Mouse (Mus musculus): ENCODE measurements around the gene Slc7a7. TPM values are rescaled to one million over a fixed set of nuclear protein-coding genes. Genes with fewer than 3 reads are reported as not detected.

Slc7a7 gene
- polyA plus RNA-seq, 1 experiment, result 0.35 TPM

- Histone ChIP-seq H3ac (ENCODE audit: control insufficient read depth, insufficient read length, low read depth) (no peak overlapping the region), H3K36me3 (ENCODE audit: control insufficient read depth, insufficient read depth) (no peaks in the 10 kb centered on the region), H3K79me3 (ENCODE audit: low read depth) (no peaks in the 10 kb centered on the region), H3K27me3 (ENCODE audit: control insufficient read depth, insufficient read depth, insufficient read length) (no peaks in the 10 kb centered on the region), H3K4me3 (ENCODE audit: insufficient read depth, poor library complexity, severe bottlenecking) (no peak overlapping the region), H3K79me2 (ENCODE audit: control insufficient read depth, insufficient read depth) (no peaks in the 10 kb centered on the region)
- no peak for TF ChIP-seq USF1 (IDR thresholded peaks at IDR 0.05; ENCODE audit: low read depth)
- no peak for TF ChIP-seq CTCF (IDR thresholded peaks at IDR 0.05; ENCODE audit: control insufficient read depth, insufficient read depth, insufficient read length)
- no peak for TF ChIP-seq MAX (IDR thresholded peaks at IDR 0.05)
- TF ChIP-seq MYOG (IDR thresholded peaks at IDR 0.05; ENCODE audit: control insufficient read depth, extremely low read depth, insufficient read length), result no peak
- TF ChIP-seq MYOD1 (IDR thresholded peaks at IDR 0.05; ENCODE audit: control insufficient read depth, insufficient read length, low read depth), result no peak
- no peak for TF ChIP-seq CEBPB (IDR thresholded peaks at IDR 0.05; ENCODE audit: low read depth)
- no peak for TF ChIP-seq FOSL1 (IDR thresholded peaks at IDR 0.05; ENCODE audit: insufficient read depth, low read length, poor library complexity, severe bottlenecking)
Observed at GRCm38 (mm10) chr14:54340836-54341235, 76.7 kb downstream of the Slc7a7 start.

- TF ChIP-seq MYOD1 (IDR thresholded peaks at IDR 0.05; ENCODE audit: control insufficient read depth, insufficient read length, low read depth) (no peak), MAX (IDR thresholded peaks at IDR 0.05) (no peak), MYOG (IDR thresholded peaks at IDR 0.05; ENCODE audit: control insufficient read depth, extremely low read depth, insufficient read length) (no peak), FOSL1 (IDR thresholded peaks at IDR 0.05; ENCODE audit: insufficient read depth, low read length, poor library complexity, severe bottlenecking) (no peak), CTCF (IDR thresholded peaks at IDR 0.05; ENCODE audit: control insufficient read depth, insufficient read depth, insufficient read length) (no peak), CEBPB (IDR thresholded peaks at IDR 0.05; ENCODE audit: low read depth) (no peak), USF1 (IDR thresholded peaks at IDR 0.05; ENCODE audit: low read depth) (no peak)
Observed at GRCm38 (mm10) chr14:54333452-54334189, 84.0 kb downstream of the Slc7a7 start.

GRCm38 (mm10) chr14:54332176-54333074 lies 85.2 kb downstream of the Slc7a7 start:
- Histone ChIP-seq H3K79me3 (ENCODE audit: low read depth) (no peaks in the 10 kb centered on the region), H3K36me3 (ENCODE audit: control insufficient read depth, insufficient read depth) (no peaks in the 10 kb centered on the region), H3K27me3 (ENCODE audit: control insufficient read depth, insufficient read depth, insufficient read length) (peaks cover 3% of the 10 kb centered on the region), H3K79me2 (ENCODE audit: control insufficient read depth, insufficient read depth) (no peaks in the 10 kb centered on the region), H3ac (ENCODE audit: control insufficient read depth, insufficient read length, low read depth) (no peak overlapping the region), H3K4me3 (ENCODE audit: insufficient read depth, poor library complexity, severe bottlenecking) (no peak overlapping the region)
- TF ChIP-seq MYOG (IDR thresholded peaks at IDR 0.05; ENCODE audit: control insufficient read depth, extremely low read depth, insufficient read length), result no peak
- TF ChIP-seq CTCF (IDR thresholded peaks at IDR 0.05; ENCODE audit: control insufficient read depth, insufficient read depth, insufficient read length), result no peak
- no peak for TF ChIP-seq USF1 (IDR thresholded peaks at IDR 0.05; ENCODE audit: low read depth)
- no peak for TF ChIP-seq MYOD1 (IDR thresholded peaks at IDR 0.05; ENCODE audit: control insufficient read depth, insufficient read length, low read depth)
- no peak for TF ChIP-seq MAX (IDR thresholded peaks at IDR 0.05)
- no peak for TF ChIP-seq FOSL1 (IDR thresholded peaks at IDR 0.05; ENCODE audit: insufficient read depth, low read length, poor library complexity, severe bottlenecking)
- TF ChIP-seq CEBPB (IDR thresholded peaks at IDR 0.05; ENCODE audit: low read depth), result no peak

More at GRCm38 (mm10) chr14:54333452-54334189, 84.0 kb downstream of the Slc7a7 start:
- H3K4me3 ChIP-seq (ENCODE audit: insufficient read depth, poor library complexity, severe bottlenecking), result no peak overlapping the region
- no peaks in the 10 kb centered on the region for H3K79me2 ChIP-seq (ENCODE audit: control insufficient read depth, insufficient read depth)
- no peaks in the 10 kb centered on the region for H3K79me3 ChIP-seq (ENCODE audit: low read depth)
- H3K27me3 ChIP-seq (ENCODE audit: control insufficient read depth, insufficient read depth, insufficient read length), result peaks cover 3% of the 10 kb centered on the region
- no peaks in the 10 kb centered on the region for H3K36me3 ChIP-seq (ENCODE audit: control insufficient read depth, insufficient read depth)
- H3ac ChIP-seq (ENCODE audit: control insufficient read depth, insufficient read length, low read depth), result no peak overlapping the region

- Histone ChIP-seq H3K79me2 (ENCODE audit: control insufficient read depth, insufficient read depth) (no peaks in the 10 kb centered on the region), H3K4me3 (ENCODE audit: insufficient read depth, poor library complexity, severe bottlenecking) (no peak overlapping the region), H3ac (ENCODE audit: control insufficient read depth, insufficient read length, low read depth) (no peak overlapping the region), H3K36me3 (ENCODE audit: control insufficient read depth, insufficient read depth) (no peaks in the 10 kb centered on the region), H3K79me3 (ENCODE audit: low read depth) (no peaks in the 10 kb centered on the region), H3K27me3 (ENCODE audit: control insufficient read depth, insufficient read depth, insufficient read length) (peaks cover 3% of the 10 kb centered on the region)
- TF ChIP-seq CTCF (IDR thresholded peaks at IDR 0.05; ENCODE audit: control insufficient read depth, insufficient read depth, insufficient read length) (no peak), FOSL1 (IDR thresholded peaks at IDR 0.05; ENCODE audit: insufficient read depth, low read length, poor library complexity, severe bottlenecking) (no peak), CEBPB (IDR thresholded peaks at IDR 0.05; ENCODE audit: low read depth) (no peak), MAX (IDR thresholded peaks at IDR 0.05) (no peak), MYOD1 (IDR thresholded peaks at IDR 0.05; ENCODE audit: control insufficient read depth, insufficient read length, low read depth) (no peak), MYOG (IDR thresholded peaks at IDR 0.05; ENCODE audit: control insufficient read depth, extremely low read depth, insufficient read length) (no peak), USF1 (IDR thresholded peaks at IDR 0.05; ENCODE audit: low read depth) (no peak)
Observed at GRCm38 (mm10) chr14:54331178-54331577, 86.4 kb downstream of the Slc7a7 start.

GRCm38 (mm10) chr14:54329201-54329600 lies 88.4 kb downstream of the Slc7a7 start:
- no peak overlapping the region for H3K4me3 ChIP-seq (ENCODE audit: insufficient read depth, poor library complexity, severe bottlenecking)
- TF ChIP-seq FOSL1 (IDR thresholded peaks at IDR 0.05; ENCODE audit: insufficient read depth, low read length, poor library complexity, severe bottlenecking) (no peak), USF1 (IDR thresholded peaks at IDR 0.05; ENCODE audit: low read depth) (no peak), CEBPB (IDR thresholded peaks at IDR 0.05; ENCODE audit: low read depth) (no peak), MYOG (IDR thresholded peaks at IDR 0.05; ENCODE audit: control insufficient read depth, extremely low read depth, insufficient read length) (no peak), CTCF (IDR thresholded peaks at IDR 0.05; ENCODE audit: control insufficient read depth, insufficient read depth, insufficient read length) (no peak)
- H3K36me3 ChIP-seq (ENCODE audit: control insufficient read depth, insufficient read depth), result no peaks in the 10 kb centered on the region
- H3K79me3 ChIP-seq (ENCODE audit: low read depth), result no peaks in the 10 kb centered on the region
- H3K79me2 ChIP-seq (ENCODE audit: control insufficient read depth, insufficient read depth), result no peaks in the 10 kb centered on the region
- H3K27me3 ChIP-seq (ENCODE audit: control insufficient read depth, insufficient read depth, insufficient read length), result peaks cover 3% of the 10 kb centered on the region
- H3ac ChIP-seq (ENCODE audit: control insufficient read depth, insufficient read length, low read depth), result no peak overlapping the region
